Mouse (Mus musculus) erythroid progenitor cell, adult 5-6 weeks (primary cell): ENCODE results near the gene Gsdma. TPM values are rescaled to one million over a fixed set of nuclear protein-coding genes. Genes with fewer than 3 reads are reported as not detected.
"Not testable (repeated sequence)": the region's sequence is repeated elsewhere in the genome, so short reads cannot be mapped to it uniquely, and the experiment has no call there.

Source experiments
- ATAC-seq: replicated peaks from 2 replicates; pipeline ENCODE4 v1.8.0; 2016; ENCODE audit warnings: moderate number of reproducible peaks, mild to moderate bottlenecking, moderate TSS enrichment, inconsistent platforms; ENCODE audit not compliant: poor library complexity, low FRiP score, severe bottlenecking
- total RNA-seq, 2 experiments: library from RNA; stranded (forward) in 1 of 2; stranded (reverse) in 1 of 2; fragments of 150-400 nt in 1 of 2; fragments of 186-747, 209-891 nt in 1 of 2; gene quantifications; 2 replicates each; pipeline versions ENCODE4 v1.2.3 to v1.2.4; 2015 to 2017; ENCODE audit warnings: low replicate concordance in 2 of 2

Gsdma gene
- not detected in 2 replicates for total RNA-seq (2015; ENCODE audit: low replicate concordance)
- total RNA-seq (2017; ENCODE audit: low replicate concordance), result not detected in 2 replicates

DNA sequence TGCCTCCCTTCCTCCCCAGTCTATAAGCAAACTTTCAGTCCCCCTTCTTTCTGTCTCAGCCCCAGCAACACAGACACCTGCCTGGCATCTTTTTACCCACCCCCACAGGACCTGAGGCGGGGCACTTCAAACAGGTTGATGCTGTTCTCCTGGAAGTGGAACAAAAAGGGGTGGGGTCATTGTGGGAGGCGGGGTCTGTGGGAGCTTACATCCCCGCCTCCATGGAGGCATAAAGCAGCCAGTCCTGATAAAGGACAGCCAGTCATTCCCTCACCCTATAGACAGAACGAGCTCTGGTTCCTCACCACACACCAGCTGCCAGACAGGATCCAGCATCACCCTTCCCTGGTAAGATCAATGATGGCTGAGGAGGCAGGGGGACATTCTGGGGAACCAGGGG lies at the start of gene Gsdma:
Gene Gsdma, plus strand, starts transcription at position 261 of the 400 bp plus-strand sequence.
- no peak for ATAC-seq

DNA sequence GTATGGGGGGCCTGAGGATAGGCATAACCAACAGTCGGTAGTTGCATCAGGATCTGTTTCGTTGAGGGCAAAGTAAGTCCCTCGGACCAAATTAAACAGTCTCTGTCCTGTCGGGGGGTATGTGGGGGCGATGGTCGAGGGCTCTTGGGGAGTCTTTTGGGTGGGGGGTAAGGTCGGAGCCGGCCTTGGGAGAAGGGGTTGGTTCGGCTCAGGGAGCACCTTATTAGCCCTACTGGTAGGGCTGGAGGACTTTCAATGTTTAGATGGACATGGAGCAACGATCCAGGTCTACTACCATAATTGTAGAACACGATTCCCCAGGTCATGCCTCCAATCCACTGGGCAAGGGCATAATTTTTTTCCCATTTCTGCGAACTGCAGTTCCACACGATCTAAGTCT lies 43.4 kb upstream of the Gsdma start:
- ATAC-seq, result no peak

DNA sequence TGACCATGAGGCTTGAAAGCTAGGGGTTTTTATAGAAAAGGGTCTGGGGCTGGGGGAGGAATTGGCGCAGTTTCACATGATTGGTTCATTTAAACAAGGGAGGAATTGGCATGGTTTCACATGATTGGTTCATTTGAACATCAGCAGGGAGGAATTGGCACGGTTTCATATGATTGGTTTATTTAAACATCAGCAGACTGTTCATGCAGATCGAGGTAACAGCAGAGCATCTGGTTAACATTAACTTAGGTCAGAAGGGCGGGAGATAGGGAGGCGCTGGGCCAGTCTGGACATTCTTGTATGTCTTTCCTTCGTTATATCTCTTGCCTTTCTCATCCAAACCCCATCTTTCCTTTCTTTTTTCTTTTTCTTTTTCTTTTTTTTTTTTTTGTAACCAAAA lies 40.2 kb upstream of the Gsdma start:
- not testable (repeated sequence) for ATAC-seq

DNA sequence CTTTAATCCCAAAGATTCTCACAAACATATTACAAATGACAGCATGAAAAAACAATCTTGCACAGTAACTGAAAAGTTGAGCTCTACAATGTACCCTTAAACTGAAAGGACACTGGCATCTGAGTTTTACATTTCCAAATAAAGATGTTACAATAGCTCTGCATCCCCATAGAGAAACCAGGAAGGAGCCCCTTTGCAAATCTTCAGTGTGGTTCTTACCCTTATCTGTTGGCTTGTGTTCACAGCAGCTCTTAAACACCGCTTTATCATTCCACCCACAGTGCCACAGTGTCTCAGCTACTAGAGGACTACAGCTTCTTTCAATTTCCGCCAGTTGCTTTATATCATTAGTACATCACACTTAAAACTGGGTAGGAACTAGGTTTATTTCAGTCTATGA lies 39.8 kb upstream of the Gsdma start:
- ATAC-seq, result not testable (repeated sequence)

DNA sequence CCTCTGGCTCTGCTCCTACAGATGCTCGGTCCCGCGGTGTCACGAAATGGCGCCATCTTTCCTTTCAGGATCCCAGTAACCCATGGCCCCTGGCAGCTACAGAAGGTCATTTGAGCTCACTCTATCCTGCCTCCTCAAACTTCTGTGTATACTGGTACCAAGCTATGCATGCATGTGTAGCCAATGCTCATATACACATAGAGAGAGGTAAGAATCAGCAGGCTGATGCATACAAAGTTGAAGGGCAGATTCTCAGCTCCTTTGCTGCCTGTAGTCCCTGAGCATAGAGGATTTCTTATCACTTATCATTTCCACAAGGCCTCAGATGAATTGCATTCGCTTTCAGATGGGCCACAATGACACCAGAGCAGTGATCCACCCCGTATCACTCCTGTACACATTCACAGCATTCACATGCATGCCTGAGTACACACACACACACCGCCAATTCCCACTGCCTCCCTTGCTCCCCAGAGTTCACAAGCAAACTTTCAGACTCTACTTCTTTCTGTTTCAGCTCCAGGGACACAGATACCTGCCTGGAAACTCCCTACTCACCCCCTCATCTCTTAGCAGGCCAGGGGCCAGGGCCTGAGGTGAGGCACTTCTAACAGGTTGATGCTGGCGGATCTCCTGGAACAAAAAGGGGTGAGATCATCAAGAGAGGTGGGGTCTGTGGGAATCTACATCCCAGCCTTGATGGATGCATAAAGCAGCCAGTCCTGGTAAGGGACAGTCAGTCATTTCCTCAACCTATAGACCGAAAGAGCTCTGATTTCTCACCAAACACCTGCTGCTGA lies 38.3 kb upstream of the Gsdma start, which contains the start of the genes Gm12355 and Gsdma3:
Gene Gm12355, minus strand, starts transcription at position 51 of the 800 bp plus-strand sequence.
Gene Gsdma3, plus strand, starts transcription at position 750 of the 800 bp plus-strand sequence.
- ATAC-seq, result no peak

DNA sequence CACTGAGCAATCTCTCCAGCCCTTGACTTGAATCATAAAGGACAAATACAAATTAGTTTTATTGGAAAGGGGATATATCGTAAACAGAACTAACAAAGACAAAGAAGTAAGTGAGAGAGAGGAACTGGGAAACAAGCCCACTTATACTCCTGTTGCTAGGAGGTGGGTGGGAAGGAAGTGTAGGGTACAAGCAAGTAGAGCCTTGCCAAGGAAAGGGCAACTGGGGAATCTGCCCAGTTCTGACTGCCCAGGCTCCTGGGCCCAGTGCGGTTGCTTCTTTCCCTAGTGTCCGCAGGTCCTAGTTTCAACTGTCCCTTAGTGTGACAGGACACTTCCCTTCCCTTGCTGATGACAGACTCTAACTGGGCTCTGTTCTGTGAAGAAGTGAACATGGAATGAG lies 35.4 kb upstream of the Gsdma start:
- ATAC-seq, result no peak

DNA sequence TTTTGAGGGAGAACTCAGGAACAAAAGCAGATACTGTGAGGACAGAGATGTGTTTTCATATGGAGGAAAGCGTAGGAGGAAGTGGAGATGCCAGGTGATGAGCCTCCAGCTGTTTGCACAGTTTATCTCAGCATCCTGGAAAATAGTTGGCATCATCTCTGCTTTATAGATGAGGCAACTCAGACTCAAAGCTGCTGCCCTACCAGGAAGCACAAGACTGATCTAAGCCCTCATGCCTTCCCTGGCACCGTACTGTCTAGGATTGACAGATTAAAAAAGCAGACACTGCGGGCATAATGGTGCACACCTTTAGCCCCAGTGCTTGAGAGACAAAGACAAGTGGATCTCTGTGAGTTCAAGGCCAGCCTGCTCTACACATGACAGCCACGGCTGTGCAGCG lies 33.5 kb upstream of the Gsdma start:
- ATAC-seq, result no peak

DNA sequence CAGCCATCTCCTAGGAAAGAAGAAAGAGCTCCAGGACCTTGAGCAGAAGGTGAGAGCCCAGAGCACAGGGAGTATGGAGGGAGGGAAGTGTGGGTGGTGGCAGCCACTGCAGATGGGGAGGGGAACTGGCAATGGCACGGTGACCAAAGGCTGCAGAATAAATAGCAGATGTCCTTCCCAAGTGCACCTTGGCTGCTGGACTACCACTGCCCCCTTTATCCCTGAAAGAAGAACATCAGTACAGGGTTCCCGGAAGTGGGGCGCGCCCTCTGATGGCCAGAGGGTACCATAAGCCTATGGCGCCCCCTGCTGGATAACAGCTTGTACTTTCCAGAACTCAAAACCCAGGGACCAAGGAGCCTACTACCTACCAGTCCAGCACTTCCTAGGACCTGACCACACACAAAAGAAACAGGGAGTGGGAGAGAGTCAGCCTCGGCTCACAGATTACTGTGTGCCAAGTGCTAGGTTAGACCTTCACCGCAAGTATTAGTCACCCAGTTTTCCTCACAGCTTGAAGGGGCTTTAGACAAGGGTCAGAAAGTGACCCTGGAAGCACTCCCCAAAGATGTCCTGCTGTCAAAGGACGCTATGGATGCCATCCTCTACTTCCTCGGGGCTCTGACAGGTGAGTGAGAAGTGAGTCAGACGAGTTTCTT lies 28.7 kb upstream of the Gsdma start:
- peak; percentile 90 for ATAC-seq

DNA sequence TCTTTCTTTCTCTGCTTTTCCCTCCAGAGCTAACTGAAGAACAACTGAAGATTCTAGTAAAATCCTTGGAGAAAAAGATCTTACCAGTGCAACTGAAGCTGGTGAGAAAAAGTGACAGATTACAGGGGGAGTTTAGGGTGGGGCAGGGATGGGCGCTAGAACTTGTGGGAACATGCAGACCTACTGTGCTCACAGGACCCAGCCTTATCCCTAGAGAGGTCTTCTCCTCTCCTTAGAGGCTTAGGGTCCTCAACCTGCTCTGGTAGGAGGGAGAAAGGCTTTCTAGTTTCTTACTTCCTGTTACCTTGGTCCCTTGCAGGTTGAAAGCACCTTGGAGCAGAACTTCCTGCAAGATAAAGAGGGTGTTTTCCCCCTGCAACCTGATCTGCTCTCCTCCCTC lies 26.6 kb upstream of the Gsdma start:
- ATAC-seq, result no peak

DNA sequence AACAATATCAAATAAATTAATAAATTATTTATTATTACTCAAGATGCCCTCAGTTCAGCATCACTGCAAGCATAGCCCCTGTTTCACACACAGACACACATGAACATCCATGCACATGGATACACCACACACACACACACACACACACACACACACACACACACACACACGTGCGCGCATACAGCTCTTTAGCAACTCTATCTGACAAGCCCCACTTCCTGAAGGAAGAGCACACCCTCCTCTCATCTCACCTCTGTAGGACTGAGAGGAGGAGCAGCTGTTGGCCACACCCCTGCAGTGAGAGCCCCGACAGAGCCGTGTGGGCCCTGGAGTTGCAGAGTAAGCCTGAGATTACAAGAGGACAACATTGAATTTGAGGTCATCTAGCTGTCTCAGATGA lies 24.1 kb upstream of the Gsdma start:
- ATAC-seq, result no peak

DNA sequence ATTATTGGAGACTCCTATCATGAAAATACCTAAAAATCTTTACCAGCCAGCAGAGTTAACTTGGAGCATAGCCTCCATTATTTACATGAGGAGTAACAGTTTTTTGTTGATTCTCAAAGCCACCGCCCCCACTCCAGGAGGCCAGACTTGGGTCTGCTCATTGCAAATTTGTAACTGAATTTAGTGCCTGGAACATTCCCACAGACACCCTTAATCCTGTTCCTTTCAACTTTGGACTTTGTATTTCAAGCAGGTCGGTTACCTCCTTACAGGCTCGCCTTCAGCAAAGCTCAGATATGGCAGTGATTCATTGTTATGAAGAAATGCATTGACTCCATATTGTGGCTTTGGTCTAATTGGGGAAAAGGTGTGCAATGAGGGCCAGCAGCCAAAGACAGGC lies 19.4 kb upstream of the Gsdma start:
- ATAC-seq, result no peak

DNA sequence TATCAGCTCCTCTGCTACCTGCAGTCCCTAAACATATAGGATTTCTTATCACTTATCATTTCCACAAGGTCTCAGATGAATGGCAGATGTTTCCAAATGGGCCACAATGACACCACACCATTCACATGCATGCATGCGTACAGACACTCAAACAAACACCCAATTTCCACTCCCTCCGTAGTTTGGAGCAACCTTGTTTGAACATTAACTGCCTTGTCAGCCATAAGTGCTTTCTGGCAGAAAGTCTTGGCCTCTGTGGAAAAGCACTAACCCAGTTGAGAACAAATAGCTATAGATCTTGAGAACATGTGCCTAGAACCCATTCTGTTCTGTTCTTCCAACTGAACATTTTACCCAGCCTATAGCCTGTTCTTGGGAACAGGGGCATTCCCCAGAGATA lies 18.2 kb upstream of the Gsdma start:
- ATAC-seq, result no peak

DNA sequence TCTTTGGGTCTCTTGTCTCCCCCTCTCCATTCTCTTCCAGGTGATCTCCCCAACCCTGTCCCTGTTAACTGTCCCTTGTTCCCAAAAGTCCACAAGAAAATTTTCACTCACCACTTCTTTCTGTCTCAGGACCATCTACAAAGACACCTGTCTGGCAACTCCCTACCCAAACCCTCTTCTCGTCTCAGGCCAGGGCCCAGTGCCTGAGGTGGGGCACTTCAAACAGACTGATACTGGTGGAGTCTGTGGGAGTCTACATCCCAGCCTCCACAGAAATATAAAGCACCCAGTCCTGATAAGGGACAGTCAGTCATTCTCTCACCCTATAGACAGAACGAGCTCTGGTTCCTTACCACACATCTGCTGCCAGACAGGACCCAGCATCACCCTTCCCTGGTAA lies 17.7 kb upstream of the Gsdma start, which contains the start of gene Gsdma2:
Gene Gsdma2, plus strand, starts transcription at position 301 of the 400 bp plus-strand sequence.
- ATAC-seq, result no peak

DNA sequence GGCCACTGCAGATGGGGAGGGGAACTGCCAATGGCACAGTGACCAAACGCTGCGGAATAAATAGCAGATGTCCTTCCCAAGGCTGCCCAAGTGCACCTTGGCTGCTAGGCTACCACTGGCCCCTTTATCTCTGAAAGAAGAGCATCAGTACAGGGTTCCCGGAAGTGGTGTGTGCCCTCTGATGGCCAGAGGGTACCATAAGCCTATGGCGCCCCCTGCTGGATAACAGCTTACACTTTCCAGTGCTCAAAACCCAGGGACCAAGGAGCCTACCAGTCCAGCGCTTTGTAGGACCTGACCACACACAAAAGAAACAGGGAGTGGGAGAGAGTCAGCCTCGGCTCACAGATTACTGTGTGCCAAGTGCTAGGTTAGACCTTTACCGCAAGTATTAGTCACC lies 9.1 kb upstream of the Gsdma start:
- ATAC-seq, result peak; percentile 75

DNA sequence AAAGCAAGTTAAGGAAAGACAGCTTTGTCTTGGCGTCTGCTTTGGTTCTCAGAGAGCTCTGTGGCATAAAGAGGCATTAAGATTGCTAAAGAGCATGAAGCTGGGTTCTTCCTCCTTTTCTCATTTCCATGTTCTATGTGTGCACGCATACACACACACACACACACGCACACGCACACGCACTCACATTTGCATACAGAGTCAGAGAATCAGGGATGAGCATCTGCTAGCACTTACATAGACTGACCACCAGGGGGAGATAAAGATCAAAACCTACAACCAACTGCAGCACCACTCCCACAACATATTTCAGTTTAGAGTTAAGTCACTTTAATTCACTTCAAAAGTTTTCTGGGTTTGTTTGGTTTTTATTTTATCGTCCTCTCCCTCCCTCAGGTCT lies 3.6 kb upstream of the Gsdma start:
- ATAC-seq, result peak; percentile 83

DNA sequence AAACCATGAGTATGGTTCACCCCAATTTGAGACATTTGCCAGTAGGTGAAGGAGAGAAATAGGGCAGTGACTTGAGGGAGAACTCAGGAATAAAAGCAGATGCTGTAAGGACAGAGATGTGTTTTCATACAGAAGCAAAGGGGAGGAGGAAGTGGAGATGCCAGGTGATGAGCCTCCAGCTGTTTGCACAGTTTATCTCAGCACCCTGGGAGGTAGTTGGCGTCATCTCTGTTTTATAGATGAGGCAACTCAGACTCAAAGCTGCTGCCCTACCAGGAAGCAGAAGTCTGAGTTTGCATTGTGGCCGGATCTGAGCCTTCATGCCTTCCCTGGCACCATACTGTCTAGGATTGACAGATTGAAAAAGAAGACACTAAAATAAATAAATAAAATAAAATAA lies 4.8 kb downstream of the Gsdma start:
- no peak for ATAC-seq

DNA sequence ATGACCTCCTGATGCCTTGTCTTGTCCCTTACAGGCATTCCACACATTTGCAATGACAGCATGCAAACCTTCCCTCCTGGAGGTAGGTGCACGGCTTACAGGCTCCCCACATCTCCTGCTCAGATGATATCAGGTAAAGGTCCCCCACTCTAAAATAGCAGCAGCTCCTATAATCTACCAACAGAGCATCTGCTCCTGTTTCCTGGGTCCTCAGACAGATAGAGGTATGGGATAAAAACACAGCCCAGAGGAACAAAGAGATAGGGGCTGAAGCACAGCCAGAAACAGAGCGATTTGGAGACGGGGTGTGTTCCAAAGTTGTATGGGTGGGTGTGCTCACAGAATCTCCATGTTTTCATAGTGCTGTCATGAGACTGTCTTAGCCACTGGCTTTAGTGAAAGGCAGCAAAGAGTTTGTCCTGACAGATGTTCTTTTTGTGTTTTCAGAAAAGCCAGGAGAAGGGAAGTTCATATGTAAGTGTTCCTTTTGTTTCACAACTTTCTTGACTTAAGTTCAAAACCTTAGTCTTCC lies 7.2 kb downstream of the Gsdma start:
- ATAC-seq, result no peak

DNA sequence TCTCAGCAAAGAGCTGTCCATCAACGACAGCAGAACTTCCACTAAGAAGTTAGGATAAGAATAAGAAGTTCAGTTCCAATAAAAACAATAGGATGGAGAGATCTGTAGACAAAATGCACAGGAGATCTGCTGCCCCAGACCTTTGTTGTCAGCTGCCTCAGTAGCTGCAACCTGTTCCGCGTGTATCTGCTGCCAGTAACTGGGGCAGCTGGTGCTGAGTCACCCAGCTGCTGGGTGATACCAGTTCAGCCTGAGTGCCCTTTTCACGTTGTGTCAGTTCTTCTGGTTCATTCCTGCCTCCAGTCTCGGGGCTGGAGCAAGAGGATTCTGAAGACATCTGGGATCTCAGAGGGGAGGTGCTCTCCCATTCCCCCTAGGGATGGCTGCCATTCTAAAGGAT lies 7.7 kb downstream of the Gsdma start:
- ATAC-seq, result peak; percentile 75

DNA sequence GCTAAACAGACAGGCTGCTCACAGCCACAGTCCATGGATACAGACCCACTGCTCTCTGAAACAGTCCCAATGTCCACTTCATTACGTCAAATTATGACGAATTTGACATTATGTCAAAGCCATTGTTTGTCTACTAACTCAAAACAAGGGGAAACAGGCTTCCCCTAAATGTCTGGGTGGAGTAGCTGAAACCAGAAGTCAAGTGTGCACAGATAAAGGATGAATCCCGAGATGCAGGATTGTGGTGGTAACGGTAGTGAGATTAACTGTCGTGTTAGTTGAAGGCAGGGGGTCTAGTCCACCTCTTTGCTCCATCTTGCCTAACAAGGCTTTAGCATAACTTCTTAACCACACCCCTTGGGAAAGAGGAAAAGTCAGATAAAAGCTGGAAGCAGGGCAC lies 8.3 kb downstream of the Gsdma start:
- no peak for ATAC-seq

DNA sequence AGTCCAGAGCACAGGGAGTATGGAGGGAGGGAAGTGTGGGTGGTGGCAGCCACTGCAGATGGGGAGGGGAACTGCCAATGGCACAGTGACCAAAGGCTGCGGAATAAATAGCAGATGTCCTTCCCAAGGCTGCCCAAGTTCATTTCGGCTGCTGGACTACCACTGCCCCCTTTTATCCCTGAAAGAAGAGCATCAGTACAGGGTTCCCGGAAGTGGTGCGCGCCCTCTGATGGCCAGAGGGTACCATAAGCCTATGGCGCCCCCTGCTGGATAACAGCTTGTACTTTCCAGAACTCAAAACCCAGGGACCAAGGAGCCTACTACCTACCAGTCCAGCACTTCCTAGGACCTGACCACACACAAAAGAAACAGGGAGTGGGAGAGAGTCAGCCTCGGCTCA lies 9.0 kb downstream of the Gsdma start:
- peak; percentile 82 for ATAC-seq

DNA sequence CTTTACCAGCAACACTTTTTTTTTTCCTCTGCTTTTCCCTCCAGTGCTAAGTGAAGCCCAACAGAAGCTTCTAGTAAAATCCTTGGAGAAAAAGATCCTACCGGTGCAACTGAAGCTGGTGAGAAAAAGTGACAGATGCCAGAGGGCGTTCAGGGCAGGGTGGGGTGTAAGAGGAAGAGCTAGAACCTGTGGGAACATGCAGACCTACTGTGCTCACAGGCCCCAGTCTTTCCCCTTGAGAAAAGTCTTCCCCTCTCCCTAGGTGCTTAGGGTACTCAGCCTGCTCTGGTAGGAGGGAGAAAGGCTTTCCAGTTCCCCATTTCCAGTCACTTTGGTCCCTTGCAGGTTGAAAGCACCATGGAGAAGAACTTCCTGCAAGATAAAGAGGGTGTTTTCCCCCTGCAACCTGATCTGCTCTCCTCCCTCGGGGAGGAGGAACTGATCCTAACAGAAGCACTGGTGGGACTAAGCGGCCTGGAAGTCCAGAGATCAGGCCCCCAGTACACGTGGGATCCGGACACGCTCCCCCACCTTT lies 11.7 kb downstream of the Gsdma start:
- ATAC-seq, result no peak
